Mouse (Mus musculus) C2C12 (cell line): ENCODE measurements around the gene Sstr3.

Experiments
- CEBPB ChIP-seq: IDR thresholded peaks from one replicate; pipeline ENCODE4 v1.6.1; 2011; ENCODE audit warnings: low read depth, mild to moderate bottlenecking, control low read depth, moderate library complexity
- CTCF ChIP-seq: IDR thresholded peaks from one replicate; pipeline ENCODE4 v1.5.1; 2011; ENCODE audit not compliant: control insufficient read depth, insufficient read depth, insufficient read length
- FOSL1 ChIP-seq: IDR thresholded peaks from one replicate; pipeline ENCODE4 v1.8.0; 2011; ENCODE audit warnings: mild to moderate bottlenecking, low read length; ENCODE audit not compliant: poor library complexity, insufficient read depth, severe bottlenecking
- MAX ChIP-seq: IDR thresholded peaks from one replicate; pipeline ENCODE4 v1.6.1; 2011; ENCODE audit warnings: mild to moderate bottlenecking, control low read depth
- MYOD1 ChIP-seq: IDR thresholded peaks from one replicate; pipeline ENCODE4 v1.6.1; 2011; ENCODE audit warnings: low read depth; ENCODE audit not compliant: control insufficient read depth, insufficient read length
- MYOG ChIP-seq: IDR thresholded peaks from one replicate; pipeline ENCODE4 v1.6.1; 2011; ENCODE audit not compliant: control insufficient read depth, insufficient read length; ENCODE audit errors: extremely low read depth
- USF1 ChIP-seq: IDR thresholded peaks from one replicate; pipeline ENCODE4 v1.6.1; 2011; ENCODE audit warnings: low read depth, mild to moderate bottlenecking, control low read depth, moderate library complexity

- TF ChIP-seq CEBPB (no peak), CTCF (no peak), MAX (no peak), MYOG (no peak), USF1 (no peak), MYOD1 (no peak), FOSL1 (no peak)
These were observed 13.1 kb downstream of the Sstr3 start for GRCm38 (mm10) chr15:78531451-78531720.
